8 mouse cellular contexts compared by ENCODE assay signal in genomic region chr3:104385587-104385986, GRCm38 (mm10).
A peak's percentile ranks its signal among the peaks of the same experiment; 100 is the strongest.
DNase-seq lines count a peak whose midpoint lies in the region; ATAC-seq lines count a peak whose summit lies in the region.

No protein-coding gene starts in this region.

- no peaks in the 10 kb centered on the region for H3K27me3 ChIP-seq in midbrain, embryonic 14.5 days (ENCODE audit: control insufficient read depth, insufficient read depth, low read length)
- no peaks in the 10 kb centered on the region for H3K27me3 ChIP-seq in midbrain, embryonic 10.5 days (ENCODE audit: low read depth, poor library complexity, severe bottlenecking)
- no peaks in the 10 kb centered on the region for H3K27me3 ChIP-seq in stomach, embryonic 14.5 days (ENCODE audit: control insufficient read depth, insufficient read depth, low read length)
- H3K27me3 ChIP-seq in kidney, embryonic 14.5 days (ENCODE audit: control insufficient read depth, insufficient read depth, low read length): no peaks in the 10 kb centered on the region

- ATAC-seq in midbrain, embryonic 14.5 days (ENCODE audit: low FRiP score, low TSS enrichment): no peak
- peak; percentile 83; the same call in 1 of the 2 replicates for ATAC-seq in stomach, embryonic 14.5 days (ENCODE audit: insufficient number of reproducible peaks, insufficient read depth, low FRiP score, low read depth)
- ATAC-seq in kidney, embryonic 14.5 days (ENCODE audit: low FRiP score, low TSS enrichment): no peak

- WGBS in midbrain, embryonic 14.5 days: 82% methylated on average over 8 of the region's 8 CpGs
- 90% methylated on average over 8 of the region's 8 CpGs for WGBS in midbrain, embryonic 10.5 days
- WGBS in stomach, embryonic 14.5 days: 51% methylated on average over 8 of the region's 8 CpGs
- 78% methylated on average over 8 of the region's 8 CpGs for WGBS in kidney, embryonic 14.5 days

- peak; percentile 12 for DNase-seq in midbrain, embryonic 14.5 days
- DNase-seq in midbrain, embryonic 10.5 days (ENCODE audit: low spot score): no peak
- peak; percentile 17 to 28 for DNase-seq in gastrocnemius, postnatal 36 days
- peak; percentile 79 for DNase-seq in left cerebral cortex, postnatal 4 days
- no peak for DNase-seq in adrenal gland, adult 18-20 months (ENCODE audit: low spot score in 2 of 2)
- DNase-seq in adrenal gland, adult (ENCODE audit: inconsistent age in 2 of 2, low spot score in 1 of 2): no peak

- H3K4me3 ChIP-seq in midbrain, embryonic 14.5 days (replicated peaks; ENCODE audit: low read depth, low read length): no peak overlapping the region
- no peak overlapping the region for H3K4me3 ChIP-seq in midbrain, embryonic 10.5 days
- H3K4me3 ChIP-seq in stomach, embryonic 14.5 days (ENCODE audit: low read depth, low read length): no peak overlapping the region
- no peak overlapping the region for H3K4me3 ChIP-seq in kidney, embryonic 14.5 days (ENCODE audit: low read length)

- H3K4me1 ChIP-seq in midbrain, embryonic 14.5 days (ENCODE audit: control insufficient read depth, insufficient read depth, low read length): 0 out of 2 replicates have a peak, but pooled peaks cover 3% of the 10 kb centered on the region
- H3K4me1 ChIP-seq in midbrain, embryonic 10.5 days: peaks cover 6% of the 10 kb centered on the region; the same call in 1 of the 2 replicates
- 0 out of 2 replicates have a peak, but pooled peaks cover 2% of the 10 kb centered on the region for H3K4me1 ChIP-seq in stomach, embryonic 14.5 days (ENCODE audit: control insufficient read depth, insufficient read depth, low read length)
- peaks cover 4% of the 10 kb centered on the region; the same call in 1 of the 2 replicates for H3K4me1 ChIP-seq in kidney, embryonic 14.5 days (ENCODE audit: control insufficient read depth, insufficient read depth, low read length)

- intact Hi-C loops in gastrocnemius, postnatal 36 days (cut with DNase I): no loop called here
- intact Hi-C loops in left cerebral cortex, postnatal 4 days (cut with DNase I): no loop called here

- H3K9ac ChIP-seq in midbrain, embryonic 14.5 days (replicated peaks; ENCODE audit: low read length): no peak overlapping the region
- H3K9ac ChIP-seq in stomach, embryonic 14.5 days (replicated peaks; ENCODE audit: low read depth, low read length): no peak overlapping the region
- H3K9ac ChIP-seq in kidney, embryonic 14.5 days (ENCODE audit: low read depth, low read length): no peak overlapping the region

- no peaks in the 10 kb centered on the region for H3K9me3 ChIP-seq in midbrain, embryonic 14.5 days (ENCODE audit: control insufficient read depth, low read length)
- no peaks in the 10 kb centered on the region for H3K9me3 ChIP-seq in midbrain, embryonic 10.5 days (replicated peaks)
- no peaks in the 10 kb centered on the region for H3K9me3 ChIP-seq in stomach, embryonic 14.5 days (ENCODE audit: control insufficient read depth, low read depth, low read length)
- H3K9me3 ChIP-seq in kidney, embryonic 14.5 days (ENCODE audit: control insufficient read depth, low read length): no peaks in the 10 kb centered on the region

- H3K4me2 ChIP-seq in midbrain, embryonic 14.5 days (ENCODE audit: low read length): no peak overlapping the region
- no peak overlapping the region for H3K4me2 ChIP-seq in stomach, embryonic 14.5 days (replicated peaks; ENCODE audit: low read depth, low read length)
- no peak overlapping the region for H3K4me2 ChIP-seq in kidney, embryonic 14.5 days (replicated peaks; ENCODE audit: low read depth, low read length)

- no peak overlapping the region for H3K27ac ChIP-seq in midbrain, embryonic 14.5 days (replicated peaks; ENCODE audit: low read depth, low read length)
- no peak overlapping the region for H3K27ac ChIP-seq in midbrain, embryonic 10.5 days (replicated peaks)
- no peak overlapping the region for H3K27ac ChIP-seq in stomach, embryonic 14.5 days (ENCODE audit: low read length)
- no peak overlapping the region for H3K27ac ChIP-seq in kidney, embryonic 14.5 days (ENCODE audit: low read depth, low read length)

- H3K36me3 ChIP-seq in midbrain, embryonic 14.5 days (ENCODE audit: control insufficient read depth, insufficient read depth, low read length): no peaks in the 10 kb centered on the region
- no peaks in the 10 kb centered on the region for H3K36me3 ChIP-seq in midbrain, embryonic 10.5 days
- H3K36me3 ChIP-seq in stomach, embryonic 14.5 days (ENCODE audit: control insufficient read depth, insufficient read depth, low read length): no peaks in the 10 kb centered on the region
- no peaks in the 10 kb centered on the region for H3K36me3 ChIP-seq in kidney, embryonic 14.5 days (ENCODE audit: control insufficient read depth, insufficient read depth, low read length)

Comparison
In these comparisons a context has a peak if more than half of its experiments do, and no peak if none do; other contexts are left out.
1. DNase-seq: peak in midbrain, embryonic 14.5 days (single experiment), gastrocnemius, postnatal 36 days (2 of 2) and left cerebral cortex, postnatal 4 days (single experiment); none in midbrain, embryonic 10.5 days (single experiment), adrenal gland, adult 18-20 months (0 of 2) and adrenal gland, adult (0 of 2).